Mouse (Mus musculus) heart, postnatal 0 days (tissue): Measurements from ENCODE around the gene Foxd2. TPM values are rescaled to one million over a fixed set of nuclear protein-coding genes. Genes with fewer than 3 reads are reported as not detected.

Source experiments
- ATAC-seq: fragments of 200-750 bp; cut with Nextera tagmentation; 2 replicates; pipeline ENCODE4 v1.8.0; 2017; ENCODE audit warnings: low read depth, moderate number of reproducible peaks, moderate library complexity; ENCODE audit not compliant: insufficient read depth
- DNase-seq: peaks from one replicate; pipeline ENCODE4 v3.0.0-alpha.2; 2016; ENCODE audit warnings: low spot score
- H3K27ac ChIP-seq: fragments of 300-500 bp; sonication (generic); 2 replicates; pipeline ENCODE4 v1.5.1; 2014; ENCODE audit warnings: low read depth, mild to moderate bottlenecking
- H3K27me3 ChIP-seq: fragments of 300-500 bp; sonication (generic); 2 replicates; pipeline ENCODE4 v1.6.1; 2014; ENCODE audit warnings: low read length, mixed read lengths; ENCODE audit not compliant: control insufficient read depth, insufficient read depth
- H3K36me3 ChIP-seq: fragments of 300-500 bp; sonication (generic); replicated peaks from 2 replicates; pipeline ENCODE4 v1.6.1; 2014; ENCODE audit warnings: low read length, mixed read lengths; ENCODE audit not compliant: control insufficient read depth, insufficient read depth
- H3K4me1 ChIP-seq: fragments of 300-500 bp; sonication (generic); 2 replicates; pipeline ENCODE4 v1.6.1; 2014; ENCODE audit warnings: antibody characterized with exemption; ENCODE audit not compliant: control insufficient read depth, insufficient read depth
- H3K4me2 ChIP-seq: fragments of 300-500 bp; sonication (generic); 2 replicates; pipeline ENCODE4 v1.6.1; 2014; ENCODE audit warnings: low read depth, mild to moderate bottlenecking, low read length, moderate library complexity
- H3K4me3 ChIP-seq: fragments of 300-500 bp; sonication (generic); 2 replicates; pipeline ENCODE4 v1.5.1; 2014; ENCODE audit warnings: low read depth, low read length
- H3K9ac ChIP-seq: fragments of 300-500 bp; sonication (generic); replicated peaks from 2 replicates; pipeline ENCODE4 v1.6.1; 2014; ENCODE audit warnings: low read depth, low read length, mixed read lengths
- H3K9me3 ChIP-seq: fragments of 300-500 bp; sonication (generic); replicated peaks from 2 replicates; pipeline ENCODE4 v1.6.1; 2016; ENCODE audit warnings: low read length; ENCODE audit not compliant: control insufficient read depth
- CTCF ChIP-seq: IDR thresholded peaks from 2 replicates; pipeline ENCODE4 v1.5.1; 2016; ENCODE audit warnings: antibody characterized with exemption, control low read depth, low read depth
- EP300 ChIP-seq: IDR thresholded peaks from 2 replicates; pipeline ENCODE4 v1.6.1; 2016; ENCODE audit warnings: antibody characterized with exemption, low read depth
- WGBS: fragments of 180-500 bp; shearing (Covaris S2); extraction: QIAGEN DNeasy Blood & Tissue Kit; methylation state at CpG from one replicate; pipeline ENCODE4 v1.1.7; 2014; 5-methylcytosine and 5-hydroxymethylcytosine counted together
- polyA plus RNA-seq: library from polyadenylated mRNA; unstranded; fragments of >200 nt; fragmentation: Nextera tagmentation; extraction: Ambion mirVana; gene quantifications from 2 replicates; pipeline ENCODE4 v1.2.1, GENCODE M21; 2015
- total RNA-seq: library from RNA; depleted of rRNA; stranded (reverse); fragments of >200 nt; gene quantifications from 2 replicates; pipeline ENCODE4 v1.2.3, GENCODE M21; 2014; ENCODE audit warnings: low replicate concordance

Foxd2 gene
- total and polyA plus RNA-seq, 2 experiments from 2014 or later, result 0.04 TPM; not detected in 1

DNA sequence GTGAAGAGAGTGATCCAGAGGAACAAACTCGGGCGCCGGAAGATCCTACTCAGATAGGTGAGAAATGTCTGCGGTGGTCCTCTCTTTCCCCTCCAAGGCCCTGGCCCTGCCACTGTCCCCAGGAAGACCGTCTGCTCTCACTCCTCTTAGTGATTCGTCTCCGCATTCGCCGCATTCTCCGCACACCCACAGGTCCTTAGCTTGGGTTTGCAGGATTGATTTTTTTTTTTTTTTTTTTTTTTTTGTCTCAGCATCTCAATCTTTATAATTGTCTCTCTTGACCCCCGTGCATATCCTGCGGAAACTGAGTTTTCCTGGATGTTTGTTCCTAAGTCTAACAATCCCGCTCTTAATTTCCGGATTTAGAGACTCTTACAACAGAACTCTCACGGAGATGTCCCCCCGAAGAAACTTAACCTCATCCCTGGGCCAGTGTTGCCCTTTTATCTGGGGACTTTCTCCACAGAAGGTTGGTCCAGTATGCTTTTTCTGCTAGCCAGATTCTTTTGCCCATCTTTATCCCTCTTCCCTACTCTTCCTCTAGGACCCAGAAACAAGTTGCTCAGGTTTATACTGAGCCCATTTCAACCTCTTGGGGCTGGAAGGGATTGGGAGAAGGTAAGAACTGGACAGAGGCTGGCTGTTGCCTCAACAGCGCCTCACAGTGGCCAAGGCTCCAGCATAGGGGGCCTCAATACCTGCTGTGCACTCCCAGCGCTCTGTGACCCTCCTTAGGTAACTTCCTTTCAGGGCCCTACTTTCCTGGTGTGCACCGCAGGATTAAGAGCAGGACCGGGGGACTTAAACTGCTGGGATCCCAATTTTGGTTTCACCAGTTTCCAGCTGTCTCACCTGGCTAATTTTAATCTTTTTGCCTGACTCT, 1.2 kb upstream of the Foxd2 start:
- ATAC-seq, result no peak
- WGBS, result 4% methylated on average over 20 of the region's 20 CpGs
- H3K27me3 ChIP-seq, result peaks cover 97% of the 10 kb centered on the region

DNA sequence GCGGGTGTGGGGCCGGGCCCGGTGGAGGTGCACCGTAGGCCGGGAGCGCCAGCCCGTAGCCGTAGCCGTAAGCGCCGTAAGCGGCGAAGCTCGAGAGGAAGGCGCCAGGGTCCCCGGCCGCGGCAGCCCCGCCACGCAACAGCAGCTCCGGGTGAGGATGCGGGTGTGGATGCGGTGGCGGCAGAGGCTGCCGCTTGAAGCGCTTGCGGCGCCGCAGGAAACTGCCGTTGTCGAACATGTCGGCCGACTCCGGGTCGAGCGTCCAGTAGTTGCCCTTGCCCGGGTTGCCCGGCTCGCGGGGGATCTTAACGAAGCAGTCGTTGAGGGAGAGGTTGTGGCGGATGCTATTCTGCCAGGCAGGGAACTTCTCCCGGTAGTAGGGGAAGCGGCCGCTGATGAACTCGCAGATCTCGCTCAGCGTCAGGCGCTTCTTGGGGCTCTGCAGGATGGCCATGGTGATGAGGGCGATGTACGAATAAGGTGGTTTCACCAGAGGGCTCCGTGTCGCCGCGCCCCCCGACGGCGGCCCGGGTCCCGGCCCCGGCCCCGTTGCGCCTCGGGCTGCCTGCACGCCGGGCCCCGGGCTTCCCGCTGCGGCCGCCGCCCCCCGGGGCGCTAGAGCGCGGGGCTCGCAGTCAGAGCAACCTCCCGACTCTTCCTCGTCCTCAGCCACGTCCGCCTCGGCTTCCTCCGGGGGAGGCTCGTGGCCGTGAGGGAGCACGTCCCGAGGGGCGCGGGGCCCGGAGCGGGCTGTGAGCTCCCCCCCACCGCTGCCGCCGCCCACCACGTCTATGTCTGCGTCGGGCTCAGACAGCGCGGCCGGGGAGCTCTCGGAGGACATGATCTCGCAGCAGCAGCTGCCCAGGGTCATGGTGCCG, 483 bp downstream of the Foxd2 start:
- peak overlapping the region; percentile 65 for H3K4me3 ChIP-seq
- H3K27me3 ChIP-seq, result peaks cover 97% of the 10 kb centered on the region
- H3K4me2 ChIP-seq, result peak overlapping the region; percentile 89
- H3K36me3 ChIP-seq, result no peaks in the 10 kb centered on the region
- 1% methylated on average over 97 of the region's 103 CpGs for WGBS
- H3K9ac ChIP-seq, result peak overlapping the region; percentile 41; the same call in 1 of the 2 replicates
- no peak overlapping the region for H3K27ac ChIP-seq
- ATAC-seq, result peak; percentile 39
- H3K9me3 ChIP-seq, result peaks cover 4% of the 10 kb centered on the region; the same call in 1 of the 2 replicates
- no peaks in the 10 kb centered on the region for H3K4me1 ChIP-seq
- no peak for DNase-seq
- TF ChIP-seq EP300 (no peak), CTCF (no peak)

More for the DNA sequence above, 1.2 kb upstream of the Foxd2 start:
- H3K4me3 ChIP-seq, result peak overlapping the region; percentile 65
- no peak overlapping the region for H3K27ac ChIP-seq
- DNase-seq, result no peak
- no peaks in the 10 kb centered on the region for H3K4me1 ChIP-seq
- peak overlapping the region; percentile 89 for H3K4me2 ChIP-seq
- no peaks in the 10 kb centered on the region for H3K36me3 ChIP-seq
- 0 out of 2 replicates have a peak overlapping the region, but pooled peaks have one; percentile 24 for H3K9ac ChIP-seq
- peak; percentile 50 for TF ChIP-seq CTCF
- TF ChIP-seq EP300, result no peak
- H3K9me3 ChIP-seq, result peaks cover 4% of the 10 kb centered on the region; the same call in 1 of the 2 replicates

DNA sequence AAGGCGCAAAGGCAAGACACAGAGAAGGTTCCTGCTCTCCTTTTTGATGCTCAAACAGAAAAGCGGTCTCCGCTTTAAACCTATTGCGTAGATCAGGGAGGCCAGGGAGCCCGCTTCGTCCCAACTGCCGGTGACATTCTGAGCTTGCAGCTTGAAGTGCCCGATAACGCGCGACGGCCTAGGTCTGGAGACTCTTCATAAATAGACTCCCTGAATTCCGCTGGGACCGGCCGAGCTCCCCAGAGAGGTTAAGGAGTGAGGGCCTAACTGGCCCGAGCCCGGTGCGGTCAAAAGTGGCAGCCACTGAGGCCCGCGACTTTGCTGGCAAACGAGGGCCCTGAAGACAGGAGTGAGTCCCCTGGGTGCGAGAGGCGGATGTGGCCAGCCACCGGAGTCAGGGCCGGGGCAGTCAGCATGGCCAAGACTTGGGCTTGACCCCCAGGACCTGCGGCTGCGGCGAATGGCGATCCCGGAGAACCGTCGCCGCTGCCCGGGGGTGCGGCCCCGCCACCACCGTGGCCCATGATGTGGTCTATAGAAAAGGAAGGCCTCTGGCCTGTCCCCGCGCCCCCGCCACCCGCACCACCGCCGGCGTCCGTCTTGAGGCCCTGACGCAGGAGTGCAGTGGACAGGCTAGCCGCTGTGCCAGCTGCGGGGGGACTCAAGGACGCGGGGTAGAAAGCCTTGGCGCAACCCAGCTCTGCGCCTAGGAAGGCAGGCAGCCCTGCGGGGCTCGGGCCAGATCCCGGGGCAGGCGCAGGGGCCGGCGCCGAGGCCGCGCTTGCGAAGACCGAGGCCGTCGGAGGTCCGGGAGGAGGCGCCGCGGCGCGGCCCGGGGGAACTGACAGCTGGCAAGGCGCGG, 1.4 kb downstream of the Foxd2 start:
- no peak overlapping the region for H3K27ac ChIP-seq
- H3K36me3 ChIP-seq, result no peaks in the 10 kb centered on the region
- ATAC-seq, result no peak
- WGBS, result 2% methylated on average over 67 of the region's 74 CpGs
- H3K4me3 ChIP-seq, result peak overlapping the region; percentile 65
- no peak for DNase-seq
- no peak for TF ChIP-seq CTCF
- no peak for TF ChIP-seq EP300
- no peaks in the 10 kb centered on the region for H3K4me1 ChIP-seq
- no peak overlapping the region for H3K9ac ChIP-seq
- peaks cover 4% of the 10 kb centered on the region; the same call in 1 of the 2 replicates for H3K9me3 ChIP-seq
- H3K4me2 ChIP-seq, result peak overlapping the region; percentile 89
- H3K27me3 ChIP-seq, result peaks cover 97% of the 10 kb centered on the region

DNA sequence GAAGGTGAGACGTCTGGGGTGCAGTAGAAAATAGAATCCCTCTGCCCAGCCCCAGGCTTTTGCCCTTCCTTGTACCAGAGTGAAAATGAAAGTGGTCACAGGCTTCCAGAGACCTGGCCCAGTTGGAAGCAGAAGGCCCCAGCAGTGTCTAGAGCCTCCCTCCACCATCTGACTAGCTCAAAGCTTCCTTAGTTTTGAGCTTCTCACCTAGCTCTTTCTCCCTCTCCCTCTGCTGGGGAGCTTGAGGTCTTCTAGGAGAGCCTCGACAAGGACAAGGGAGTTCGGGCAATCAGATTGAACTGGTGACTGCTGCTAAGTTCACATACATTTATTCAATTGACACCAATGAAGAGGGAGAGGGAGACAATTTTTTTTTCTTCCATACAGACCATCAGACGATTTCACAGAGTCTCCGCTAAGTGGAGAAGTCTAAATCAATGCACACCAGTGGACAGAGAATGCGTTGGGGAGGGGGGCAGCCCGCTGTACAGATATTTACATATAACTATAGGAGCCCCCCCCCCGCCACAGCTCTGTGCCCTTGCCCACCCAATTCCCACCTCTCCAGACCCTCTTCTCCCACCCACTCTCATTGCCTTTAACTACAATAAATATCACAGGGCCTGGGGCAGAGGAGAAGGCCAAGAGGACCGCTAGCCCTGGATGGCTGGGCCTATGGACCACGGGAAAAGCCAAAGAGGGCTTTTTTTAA, 2.5 kb downstream of the Foxd2 start:
- DNase-seq, result no peak
- Histone ChIP-seq H3K27me3 (peaks cover 98% of the 10 kb centered on the region), H3K9me3 (peaks cover 4% of the 10 kb centered on the region; the same call in 1 of the 2 replicates), H3K4me2 (no peak overlapping the region), H3K4me3 (no peak overlapping the region), H3K9ac (no peak overlapping the region), H3K4me1 (no peaks in the 10 kb centered on the region), H3K27ac (no peak overlapping the region), H3K36me3 (no peaks in the 10 kb centered on the region)
- ATAC-seq, result no peak
- no peak for TF ChIP-seq EP300
- no peak for TF ChIP-seq CTCF
- WGBS, result 27% methylated on average over 10 of the region's 10 CpGs
